ENCODE assay signal across 28 mouse cellular contexts in genomic region chr12:87330213-87330612, GRCm38 (mm10). TPM values are rescaled to one million over a fixed set of nuclear protein-coding genes. Genes with fewer than 3 reads are reported as not detected.
DNase-seq lines count a peak whose midpoint lies in the region; ATAC-seq and TF ChIP-seq lines count a peak whose summit lies in the region.
"Had no signal": no experiment of that assay in that cellular context is flagged by ENCODE, and none has a peak within 500 bp of the region (broad histone marks: within the 10 kb centered on the region; RNA-seq: fewer than 3 reads in every experiment).

No protein-coding gene starts in this region.

- no peak for ATAC-seq in kidney, postnatal 0 days (replicated peaks; ENCODE audit: low FRiP score, low read depth)
- peak; percentile 48 for ATAC-seq in common myeloid progenitor, adult 5-6 weeks (replicated peaks; ENCODE audit: low read depth, poor library complexity, severe bottlenecking)
- ATAC-seq: forebrain, embryonic 13.5 days; intestine, postnatal 0 days; Patski had no signal

- TF ChIP-seq CTCF in kidney, postnatal 0 days (IDR thresholded peaks at IDR 0.05; ENCODE audit: low read depth) = no peak
- TF ChIP-seq CTCF in CH12.LX (conservative IDR thresholded peaks at IDR 0.05 in 1 of 2, IDR thresholded peaks at IDR 0.05 in 1 of 2; ENCODE audit: low read depth in 2 of 2, low read length in 2 of 2) = no peak

- dilution Hi-C loops in CH12.LX (cut with MboI; ENCODE audit: extremely low pct_ligation_motif_present, extremely low pct_unique_long_range_greater_than_20kb, low sequenced_read_pairs) = no loop called here

- TF ChIP-seq POLR2A in CH12.LX (IDR thresholded peaks at IDR 0.05; ENCODE audit: low read depth, low read length) = no peak; the same call in 1 of the 2 replicates

- H3K9ac ChIP-seq in kidney, postnatal 0 days (ENCODE audit: low read depth, low read length) = no peak overlapping the region
- peak overlapping the region; percentile 23; the same call in 1 of the 2 replicates for H3K9ac ChIP-seq in CH12.LX (ENCODE audit: insufficient read depth, low read depth)
- H3K9ac ChIP-seq: embryonic facial prominence, embryonic 13.5 days; forebrain, embryonic 13.5 days; heart, embryonic 12.5 days; liver, embryonic 13.5 days; lung, embryonic 14.5 days; stomach, embryonic 15.5 days had no signal

- in situ Hi-C loops in CH12.LX (cut with MboI; ENCODE audit: low pct_ligation_motif_present, low pct_unique_long_range_greater_than_20kb, low sequenced_read_pairs) = no loop called here

- H3K4me2 ChIP-seq in kidney, postnatal 0 days (ENCODE audit: low read length) = no peak overlapping the region
- H3K4me2 ChIP-seq in CH12.LX (ENCODE audit: insufficient read depth, low read depth, poor library complexity, severe bottlenecking) = peak overlapping the region; percentile 94
- H3K4me2 ChIP-seq: embryonic facial prominence, embryonic 13.5 days; forebrain, embryonic 13.5 days; heart, embryonic 12.5 days; liver, embryonic 13.5 days; lung, embryonic 14.5 days; stomach, embryonic 15.5 days had no signal

- 0 out of 2 replicates have a peak overlapping the region, but pooled peaks have one; percentile 42 for H3K27ac ChIP-seq in kidney, postnatal 0 days
- H3K27ac ChIP-seq in CH12.LX (ENCODE audit: insufficient read depth, low read depth) = peak overlapping the region; percentile 62
- H3K27ac ChIP-seq: embryonic facial prominence, embryonic 13.5 days; forebrain, embryonic 13.5 days; hindbrain, postnatal 0 days; liver, embryonic 13.5 days; midbrain, embryonic 10.5 days; stomach, embryonic 15.5 days had no signal

- H3K27me3 ChIP-seq in kidney, postnatal 0 days (ENCODE audit: insufficient read depth, low read length) = no peaks in the 10 kb centered on the region
- no peaks in the 10 kb centered on the region for H3K27me3 ChIP-seq in CH12.LX (replicated peaks)
- H3K27me3 ChIP-seq in megakaryocyte, embryonic 14.5 days (replicated peaks) = no peaks in the 10 kb centered on the region
- H3K27me3 ChIP-seq: embryonic facial prominence, embryonic 13.5 days; heart, embryonic 12.5 days; liver, embryonic 13.5 days; Patski; stomach, embryonic 15.5 days had no signal

- no peak for DNase-seq in kidney, postnatal 0 days (ENCODE audit: low spot score)
- DNase-seq in kidney, postnatal 36 days = no peak
- DNase-seq in CH12.LX (ENCODE audit: extremely low read depth) = peak; percentile 83
- DNase-seq in cerebellum, adult 11 months = no peak
- no peak for DNase-seq in gastrocnemius, postnatal 10 days
- DNase-seq: adrenal gland, postnatal 36 days; cerebellum, adult 18-20 months; cerebellum, postnatal 14 days; gastrocnemius, postnatal 14 days; heart, adult 18-20 months; heart, postnatal 10 days; liver, embryonic 13.5 days; lung, embryonic 14.5 days; lung, postnatal 36 days; right cerebral cortex, adult 18-20 months; right cerebral cortex, postnatal 4 days; thymus, postnatal 14 days had no signal

- WGBS in kidney, postnatal 0 days = 58% methylated on average over 2 of the region's 2 CpGs

- H3K36me3 ChIP-seq in kidney, postnatal 0 days (ENCODE audit: insufficient read depth, low read length) = no peaks in the 10 kb centered on the region
- H3K36me3 ChIP-seq in CH12.LX (replicated peaks in 1 of 2; ENCODE audit: control insufficient read depth in 1 of 2, insufficient read depth in 1 of 2, low read length in 1 of 2) = peaks cover 0 to 12% of the 10 kb centered on the region in 2 experiments
- H3K36me3 ChIP-seq in megakaryocyte, embryonic 14.5 days (replicated peaks; ENCODE audit: low read length) = peaks cover 68% of the 10 kb centered on the region
- H3K36me3 ChIP-seq: midbrain, embryonic 10.5 days had no signal

- H3K79me2 ChIP-seq in CH12.LX (replicated peaks; ENCODE audit: control insufficient read depth, extremely low read depth, insufficient read depth, poor library complexity, severe bottlenecking) = no peaks in the 10 kb centered on the region

- no peaks in the 10 kb centered on the region for H3K9me3 ChIP-seq in kidney, postnatal 0 days (replicated peaks; ENCODE audit: low read length)
- no peaks in the 10 kb centered on the region for H3K9me3 ChIP-seq in CH12.LX (replicated peaks; ENCODE audit: low read length)
- no peaks in the 10 kb centered on the region for H3K9me3 ChIP-seq in megakaryocyte, embryonic 14.5 days
- H3K9me3 ChIP-seq: embryonic facial prominence, embryonic 13.5 days; forebrain, embryonic 13.5 days; heart, embryonic 12.5 days; liver, embryonic 13.5 days; midbrain, embryonic 10.5 days; stomach, embryonic 15.5 days had no signal

- no peaks in the 10 kb centered on the region for H3K4me1 ChIP-seq in kidney, postnatal 0 days (replicated peaks; ENCODE audit: insufficient read depth, low read length)
- H3K4me1 ChIP-seq in CH12.LX (ENCODE audit: control insufficient read depth in 1 of 2, insufficient read depth in 2 of 2) = peaks cover 19 to 62% of the 10 kb centered on the region in 2 experiments
- peaks cover 83% of the 10 kb centered on the region for H3K4me1 ChIP-seq in megakaryocyte, embryonic 14.5 days
- H3K4me1 ChIP-seq: stomach, embryonic 15.5 days had no signal

- H3K4me3 ChIP-seq in kidney, postnatal 0 days (replicated peaks; ENCODE audit: low read depth, low read length) = no peak overlapping the region
- H3K4me3 ChIP-seq in CH12.LX (replicated peaks in 1 of 3; ENCODE audit: low read depth in 2 of 3, low read length in 2 of 3, poor library complexity in 1 of 3) = peak overlapping the region in 1 of 3 experiments; percentile 25
- peak overlapping the region; percentile 54 for H3K4me3 ChIP-seq in megakaryocyte, embryonic 14.5 days (replicated peaks)
- H3K4me3 ChIP-seq: embryonic facial prominence, embryonic 13.5 days; erythroblast, embryonic 14.5 days; forebrain, embryonic 13.5 days; heart, embryonic 12.5 days; liver, embryonic 13.5 days; midbrain, embryonic 10.5 days; stomach, embryonic 15.5 days had no signal

- no peak for TF ChIP-seq RAD21 in CH12.LX (IDR thresholded peaks at IDR 0.05; ENCODE audit: low read depth, low read length)

- TF ChIP-seq EP300 in CH12.LX (IDR thresholded peaks at IDR 0.05; ENCODE audit: low read length) = peak; percentile 55

TF ChIP-seq in CH12.LX, 34 proteins besides CTCF, POLR2A, EP300 and RAD21:
- TF ChIP-seq MAFK (IDR thresholded peaks at IDR 0.05; ENCODE audit: insufficient replicate concordance, low read length) (peak; percentile 95), TCF12 (IDR thresholded peaks at IDR 0.05; ENCODE audit: low read depth, low read length) (peak; percentile 30; the same call in 1 of the 2 replicates), HCFC1 (IDR thresholded peaks at IDR 0.05; ENCODE audit: low read depth, low read length) (peak; percentile 55), ZMIZ1 (IDR thresholded peaks at IDR 0.05; ENCODE audit: low read depth, low read length) (no peak), UBTF (IDR thresholded peaks at IDR 0.05; ENCODE audit: low read depth, low read length) (no peak), CHD2 (IDR thresholded peaks at IDR 0.05; ENCODE audit: low read length) (peak; percentile 90), SIN3A (IDR thresholded peaks at IDR 0.05; ENCODE audit: low read length) (peak; percentile 83; the same call in 1 of the 2 replicates), MXI1 (IDR thresholded peaks at IDR 0.05; ENCODE audit: low read depth, low read length) (peak; percentile 67; the same call in 1 of the 2 replicates), ELF1 (IDR thresholded peaks at IDR 0.05; ENCODE audit: low read depth, low read length) (peak; percentile 37; the same call in 1 of the 2 replicates), BHLHE40 (IDR thresholded peaks at IDR 0.05; ENCODE audit: low read depth, low read length) (peak; percentile 12; the same call in 1 of the 2 replicates), JUN (IDR thresholded peaks at IDR 0.05; ENCODE audit: insufficient read depth, low read depth, low read length) (0 out of 2 replicates have a peak, but pooled peaks have one; percentile 11), USF1 (IDR thresholded peaks at IDR 0.05; ENCODE audit: low read depth, low read length) (no peak), MAZ (IDR thresholded peaks at IDR 0.05; ENCODE audit: low read depth, low read length) (no peak; the same call in 1 of the 2 replicates), ZKSCAN1 (IDR thresholded peaks at IDR 0.05; ENCODE audit: borderline replicate concordance, low read depth, low read length) (no peak), ETS1 (conservative IDR thresholded peaks at IDR 0.05; ENCODE audit: low read depth, low read length) (peak; percentile 47), MYC (IDR thresholded peaks at IDR 0.05; ENCODE audit: low read depth, low read length) (peak; percentile 38; the same call in 1 of the 2 replicates), CHD1 (IDR thresholded peaks at IDR 0.05; ENCODE audit: low read depth, low read length) (peak; percentile 76; the same call in 1 of the 2 replicates), ZNF384 (IDR thresholded peaks at IDR 0.05; ENCODE audit: low read depth, low read length) (peak; percentile 63), IRF4 (IDR thresholded peaks at IDR 0.05; ENCODE audit: low read depth, low read length) (no peak)

RNA-seq across cellular contexts. Expression of gene Ism2, which starts 30.7 kb away (rescaled TPM):
- polyA plus RNA-seq in kidney, postnatal 0 days (2015; fragmentation: Nextera tagmentation; extraction: Ambion mirVana) = 0.39 and 0.46 TPM in 2 replicates
- total RNA-seq in CH12.LX (2012; rRNA removed) (0.08 TPM in 2 replicates), CH12.LX (2014; rRNA removed) (not detected in 2 replicates)
- 0.16 TPM in 1 of 2 replicates, not detected in the other for polyA plus RNA-seq in CH12.LX (2012; ENCODE audit: insufficient read length, low read depth)
- total RNA-seq in common myeloid progenitor, adult 5-6 weeks (2017) = not detected in 2 replicates
- polyA plus RNA-seq in megakaryocyte, embryonic 14.5 days (2012; ENCODE audit: insufficient read depth, low replicate concordance) = 0.04 TPM in 1 of 2 replicates, not detected in the other
- not detected for total RNA-seq in gastrocnemius, postnatal 10 days (2021)
- total RNA-seq: heart, adult 18-20 months had no signal
- polyA plus RNA-seq: erythroblast, embryonic 14.5 days had no signal

RNA-seq across cellular contexts. Expression of gene Sptlc2, which starts 57.9 kb away (rescaled TPM):
- 131 and 134 TPM in 2 replicates for polyA plus RNA-seq in kidney, postnatal 0 days (2015; fragmentation: Nextera tagmentation; extraction: Ambion mirVana)
- total RNA-seq in CH12.LX (2012; rRNA removed) (37.1 and 37.4 TPM in 2 replicates), CH12.LX (2014; rRNA removed) (49.2 and 56.5 TPM in 2 replicates)
- 68.6 and 72.2 TPM in 2 replicates for polyA plus RNA-seq in CH12.LX (2012; ENCODE audit: insufficient read length, low read depth)
- 70.8 and 79.8 TPM in 2 replicates for total RNA-seq in common myeloid progenitor, adult 5-6 weeks (2017)
- polyA plus RNA-seq in megakaryocyte, embryonic 14.5 days (2012; ENCODE audit: insufficient read depth, low replicate concordance) = 5.6 and 44.0 TPM in 2 replicates
- total RNA-seq in gastrocnemius, postnatal 10 days (2021) = 10 to 100 TPM; 28.6 to 30.0 TPM
